Mouse (Mus musculus) ES-Bruce4 (cell line): ENCODE results near the gene Gm13277. TPM values are rescaled to one million over a fixed set of nuclear protein-coding genes. Genes with fewer than 3 reads are reported as not detected.
"Not testable (repeated sequence)": the region's sequence is repeated elsewhere in the genome, so short reads cannot be mapped to it uniquely, and the experiment has no call there.

Experiments used
- H3K27ac ChIP-seq: 2 replicates; pipeline ENCODE4 v1.5.1; 2012; ENCODE audit warnings: low read length, inconsistent platforms; ENCODE audit not compliant: insufficient read depth
- H3K27me3 ChIP-seq: 2 replicates; pipeline ENCODE4 v1.6.1; 2012; ENCODE audit warnings: mild to moderate bottlenecking, low read length, inconsistent platforms; ENCODE audit not compliant: control insufficient read depth, poor library complexity, insufficient read depth, severe bottlenecking
- H3K36me3 ChIP-seq: 2 replicates; pipeline ENCODE4 v1.6.1; 2012; ENCODE audit warnings: inconsistent platforms, mild to moderate bottlenecking, low read length, moderate library complexity; ENCODE audit not compliant: control insufficient read depth, poor library complexity, insufficient read depth, severe bottlenecking
- H3K4me1 ChIP-seq: one replicate; pipeline ENCODE4 v1.8.1; 2011; ENCODE audit warnings: low read length; ENCODE audit not compliant: control insufficient read depth, insufficient read depth
- H3K4me3 ChIP-seq: 2 replicates; pipeline ENCODE4 v1.5.1; 2011; ENCODE audit warnings: low read depth, mild to moderate bottlenecking, low read length
- H3K9ac ChIP-seq: 2 replicates; pipeline ENCODE4 v1.6.1; 2012; ENCODE audit warnings: low read depth, mild to moderate bottlenecking, inconsistent platforms; ENCODE audit not compliant: poor library complexity, severe bottlenecking
- H3K9me3 ChIP-seq: replicated peaks from 2 replicates; pipeline ENCODE4 v1.6.1; 2012; ENCODE audit warnings: mild to moderate bottlenecking, low read length, inconsistent platforms; ENCODE audit not compliant: control insufficient read depth, poor library complexity, insufficient read depth, severe bottlenecking
- CTCF ChIP-seq: IDR thresholded peaks from one replicate; pipeline ENCODE4 v1.8.1; 2011; ENCODE audit warnings: low read depth, low read length
- EP300 ChIP-seq: IDR thresholded peaks from 2 replicates; pipeline ENCODE4 v1.6.1; 2011; ENCODE audit warnings: low read depth, low read length; ENCODE audit not compliant: insufficient read depth
- POLR2A ChIP-seq: IDR thresholded peaks from one replicate; pipeline ENCODE4 v1.8.1; 2011; ENCODE audit warnings: low read length; ENCODE audit not compliant: insufficient read depth
- polyA plus RNA-seq: library from polyadenylated mRNA; stranded (reverse); fragments of >200 nt; gene quantifications from 2 replicates; pipeline ENCODE4 v1.2.4, GENCODE M21; 2011; ENCODE audit warnings: low read depth; ENCODE audit not compliant: missing spikeins, insufficient read depth, insufficient read length

The Gm13277 gene
- polyA plus RNA-seq, result not detected in 2 replicates

DNA sequence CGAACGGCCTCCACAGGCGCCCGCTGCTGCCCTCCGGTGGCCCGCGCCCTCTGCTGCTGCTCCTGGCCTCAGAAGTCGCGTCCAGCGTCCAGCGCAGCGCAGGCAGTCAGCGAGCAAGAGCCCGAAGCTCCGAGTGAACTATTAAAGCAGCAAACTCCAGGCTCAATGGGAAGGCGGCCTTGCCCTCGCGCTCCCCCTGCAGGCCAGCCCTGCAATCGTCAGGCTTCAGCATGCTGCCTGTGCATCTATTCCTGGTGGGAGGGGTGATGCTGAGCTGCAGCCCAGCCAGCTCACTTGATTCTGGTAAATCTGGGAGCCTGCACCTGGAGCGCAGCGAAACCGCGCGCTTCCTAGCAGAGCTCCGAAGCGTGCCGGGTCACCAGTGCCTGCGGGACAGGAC, at the start of gene Gm13277:
Gene Gm13277, plus strand, starts transcription at position 231 of the 400 bp plus-strand sequence.
- H3K27me3 ChIP-seq, H3K36me3 ChIP-seq, H3K9me3 ChIP-seq, H3K4me3 ChIP-seq, H3K27ac ChIP-seq, H3K4me1 ChIP-seq, H3K9ac ChIP-seq: not testable (repeated sequence)
- TF ChIP-seq CTCF, result peak; percentile 28

DNA sequence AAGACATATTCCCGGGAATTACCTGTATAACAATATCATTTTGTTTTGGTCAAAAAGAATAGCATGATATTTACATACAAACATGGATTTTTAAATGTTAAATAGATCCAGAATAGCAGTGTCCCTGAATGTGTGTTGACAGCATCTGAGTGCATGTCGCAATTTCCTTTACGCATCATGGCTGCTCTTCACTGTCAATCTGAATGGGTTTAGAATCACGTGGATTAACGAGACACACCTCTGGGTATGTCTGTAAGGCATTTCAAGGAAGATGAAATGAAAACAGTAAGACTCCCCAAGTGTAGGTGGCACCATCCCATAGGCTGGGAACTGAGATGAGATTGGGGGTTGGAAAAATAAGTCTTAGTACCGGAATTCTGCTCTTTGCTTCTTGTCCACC, 49.4 kb upstream of the Gm13277 start:
- no peak for TF ChIP-seq CTCF
- no peak for TF ChIP-seq EP300
- no peak for TF ChIP-seq POLR2A
- Histone ChIP-seq H3K27ac (no peak overlapping the region), H3K27me3 (no peaks in the 10 kb centered on the region), H3K4me1 (no peaks in the 10 kb centered on the region), H3K4me3 (no peak overlapping the region), H3K9me3 (no peaks in the 10 kb centered on the region), H3K36me3 (no peaks in the 10 kb centered on the region), H3K9ac (no peak overlapping the region)

- TF ChIP-seq CTCF, result no peak
- TF ChIP-seq EP300, result no peak
These were observed 47.0 kb upstream of the Gm13277 start for GRCm38 (mm10) chr4:88741426-88741825.

DNA sequence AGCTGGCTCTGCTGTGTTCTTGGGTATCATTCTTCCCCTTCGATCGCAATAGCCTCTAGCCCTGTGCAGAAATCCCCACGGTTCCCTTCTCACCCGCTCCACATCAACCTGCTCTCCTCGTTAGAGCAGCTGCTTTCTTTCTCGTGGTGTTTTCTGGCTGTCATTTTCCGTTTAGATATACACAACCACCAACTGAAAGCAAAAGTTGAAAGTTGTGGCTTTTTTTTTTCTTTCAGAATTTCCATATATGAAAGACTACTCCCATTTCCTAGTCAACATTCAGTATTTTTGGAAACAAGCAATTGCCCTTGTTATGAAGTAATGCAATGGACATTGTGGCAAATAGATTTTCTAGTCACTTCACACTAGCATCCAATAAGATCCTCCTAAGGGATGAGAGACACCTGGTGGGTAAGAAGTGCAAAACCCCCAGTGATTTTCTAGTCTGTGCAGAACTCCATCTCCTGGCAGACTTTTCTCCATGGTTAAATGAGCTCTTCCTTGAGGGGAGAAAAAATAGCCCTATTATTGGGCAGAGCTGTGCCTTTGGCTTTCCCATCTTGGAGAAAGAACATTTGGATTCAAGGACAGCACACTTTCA, 45.6 kb upstream of the Gm13277 start:
- no peak for TF ChIP-seq POLR2A
- TF ChIP-seq CTCF, result no peak
- no peak for TF ChIP-seq EP300
- peaks cover 3% of the 10 kb centered on the region for H3K4me1 ChIP-seq
- no peak overlapping the region for H3K4me3 ChIP-seq
- no peaks in the 10 kb centered on the region for H3K36me3 ChIP-seq
- no peaks in the 10 kb centered on the region for H3K9me3 ChIP-seq
- H3K27me3 ChIP-seq, result no peaks in the 10 kb centered on the region
- H3K9ac ChIP-seq, result no peak overlapping the region
- H3K27ac ChIP-seq, result no peak overlapping the region

More at GRCm38 (mm10) chr4:88741426-88741825, 47.0 kb upstream of the Gm13277 start:
- Histone ChIP-seq H3K27me3 (no peaks in the 10 kb centered on the region), H3K4me1 (peaks cover 3% of the 10 kb centered on the region), H3K9ac (no peak overlapping the region), H3K9me3 (no peaks in the 10 kb centered on the region), H3K4me3 (no peak overlapping the region), H3K36me3 (no peaks in the 10 kb centered on the region), H3K27ac (no peak overlapping the region)

- Histone ChIP-seq H3K27ac (no peak overlapping the region), H3K9me3 (no peaks in the 10 kb centered on the region), H3K9ac (no peak overlapping the region), H3K4me1 (peaks cover 3% of the 10 kb centered on the region), H3K27me3 (no peaks in the 10 kb centered on the region), H3K4me3 (no peak overlapping the region), H3K36me3 (no peaks in the 10 kb centered on the region)
- no peak for TF ChIP-seq POLR2A
- TF ChIP-seq EP300, result no peak
- no peak for TF ChIP-seq CTCF
These were observed 44.2 kb upstream of the Gm13277 start for GRCm38 (mm10) chr4:88744207-88744606.

- no peak overlapping the region for H3K4me3 ChIP-seq
- H3K27me3 ChIP-seq, result no peaks in the 10 kb centered on the region
- no peaks in the 10 kb centered on the region for H3K9me3 ChIP-seq
- no peak overlapping the region for H3K27ac ChIP-seq
- no peak overlapping the region for H3K9ac ChIP-seq
- TF ChIP-seq EP300 (no peak), POLR2A (no peak), CTCF (no peak)
- no peaks in the 10 kb centered on the region for H3K36me3 ChIP-seq
- peaks cover 3% of the 10 kb centered on the region for H3K4me1 ChIP-seq
These were observed 38.5 kb upstream of the Gm13277 start for GRCm38 (mm10) chr4:88749926-88750325.

DNA sequence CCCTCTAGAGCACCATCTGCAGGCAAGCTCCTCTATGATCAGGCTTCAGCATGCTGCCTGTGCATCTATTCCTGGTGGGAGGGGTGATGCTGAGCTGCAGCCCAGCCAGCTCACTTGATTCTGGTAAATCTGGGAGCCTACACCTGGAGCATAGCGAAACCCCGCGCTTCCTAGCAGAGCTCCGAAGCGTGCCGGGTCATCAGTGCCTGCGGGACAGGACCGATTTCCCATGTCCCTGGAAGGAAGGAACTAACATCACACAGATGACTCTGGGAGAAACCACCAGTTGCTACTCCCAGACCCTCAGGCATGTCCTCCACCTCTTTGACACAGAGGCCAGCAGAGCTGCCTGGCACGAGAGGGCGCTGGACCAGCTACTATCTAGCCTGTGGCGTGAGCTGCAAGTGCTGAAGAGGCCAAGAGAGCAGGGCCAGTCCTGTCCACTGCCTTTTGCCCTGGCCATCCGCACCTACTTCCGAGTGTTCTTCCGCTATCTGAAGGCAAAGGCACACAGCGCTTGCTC, 33.6 kb upstream of the Gm13277 start, which contains the start of gene Gm13271:
Gene Gm13271, plus strand, starts transcription at position 51 of the 523 bp plus-strand sequence.
- not testable (repeated sequence) for H3K9ac ChIP-seq, H3K4me3 ChIP-seq, H3K27ac ChIP-seq, H3K27me3 ChIP-seq, H3K36me3 ChIP-seq, H3K9me3 ChIP-seq, H3K4me1 ChIP-seq

DNA sequence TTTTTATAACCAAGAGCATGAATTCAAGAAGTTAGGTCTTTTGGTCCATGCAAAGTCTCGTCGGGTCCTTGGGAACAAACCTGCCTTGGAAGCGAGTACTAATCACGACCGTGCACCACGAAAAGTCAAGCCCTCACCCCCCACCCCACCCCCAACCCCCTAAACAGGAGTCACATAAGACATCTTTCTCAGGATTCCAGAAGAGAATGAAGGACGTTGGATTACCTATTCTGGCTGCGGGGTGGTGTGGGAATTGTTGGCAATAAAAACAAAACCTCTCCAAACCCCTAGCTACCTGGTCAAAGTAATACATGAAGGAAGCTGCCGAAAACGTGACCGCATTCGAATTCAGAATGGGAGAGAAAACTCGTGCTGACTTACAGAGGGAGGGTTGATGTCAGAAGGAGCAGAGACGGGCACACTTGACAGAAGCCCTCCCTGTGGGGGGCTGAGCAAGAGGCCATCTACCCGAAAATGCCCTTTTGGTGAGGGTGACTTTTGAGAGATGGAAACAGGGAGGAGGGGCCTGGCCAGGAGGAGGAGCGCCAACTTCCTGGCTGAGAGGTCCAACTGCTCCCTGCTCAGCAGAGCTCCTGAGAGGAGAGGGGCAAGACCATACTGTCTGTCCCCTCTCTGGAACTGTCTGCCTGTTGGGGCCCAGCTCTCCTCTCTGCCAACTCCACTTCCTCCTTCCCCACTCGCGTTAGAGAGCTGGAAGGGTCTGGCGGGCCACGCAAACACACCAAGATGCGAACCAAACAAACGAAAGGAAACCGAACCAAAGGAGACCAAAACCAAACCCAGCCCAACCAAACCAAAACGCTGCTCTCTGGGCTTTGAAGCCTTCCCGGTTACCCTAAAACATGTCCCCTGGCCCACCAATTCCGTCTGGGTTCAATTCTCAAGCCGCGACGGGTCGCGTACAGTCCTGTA, 31.6 kb upstream of the Gm13277 start:
- H3K27ac ChIP-seq, result peak overlapping the region; percentile 86
- peak overlapping the region; percentile 87 for H3K4me3 ChIP-seq
- H3K9ac ChIP-seq, result peak overlapping the region; percentile 61

More for the DNA sequence above, 31.6 kb upstream of the Gm13277 start:
- H3K27me3 ChIP-seq, H3K4me1 ChIP-seq, H3K36me3 ChIP-seq, H3K9me3 ChIP-seq: not testable (repeated sequence)
